22 mouse cellular contexts compared by ENCODE assay signal in genomic region chr7:80716758-80717157, GRCm38 (mm10).
"Had no signal": no experiment of that assay in that cellular context is flagged by ENCODE, and none has a peak within 500 bp of the region (broad histone marks: within the 10 kb centered on the region; RNA-seq: fewer than 3 reads in every experiment).

No protein-coding gene starts in this region.

- DNase-seq: lung, adult 2 months; lung, postnatal 14 days; lung, postnatal 36 days; midbrain, embryonic 14.5 days; retina, postnatal 1 day; right cerebral cortex, adult 18-20 months; right cerebral cortex, postnatal 14 days; thymus, adult 18-20 months; thymus, postnatal 14 days; thymus, postnatal 36 days had no signal

- H3K4me2 ChIP-seq: lung, embryonic 15.5 days; midbrain, embryonic 12.5 days; neural tube, embryonic 13.5 days; neural tube, embryonic 15.5 days; stomach, embryonic 15.5 days had no signal

- ATAC-seq: lung, postnatal 0 days; midbrain, embryonic 16.5 days had no signal

- H3K4me3 ChIP-seq: lung, embryonic 15.5 days; megakaryocyte, embryonic 14.5 days; midbrain, embryonic 10.5 days; midbrain, embryonic 12.5 days; myocyte; neural tube, embryonic 13.5 days; neural tube, embryonic 15.5 days; stomach, embryonic 15.5 days had no signal

- H3K4me1 ChIP-seq: lung, embryonic 15.5 days; midbrain, embryonic 12.5 days; neural tube, embryonic 13.5 days; stomach, embryonic 15.5 days had no signal

- H3K27ac ChIP-seq: lung, embryonic 15.5 days; macrophage; midbrain, embryonic 10.5 days; midbrain, embryonic 12.5 days; neural tube, embryonic 13.5 days; neural tube, embryonic 15.5 days; stomach, embryonic 15.5 days; stomach, postnatal 0 days had no signal

- H3K27me3 ChIP-seq: lung, embryonic 15.5 days; megakaryocyte, embryonic 14.5 days; midbrain, embryonic 12.5 days; neural tube, embryonic 13.5 days; neural tube, embryonic 15.5 days; stomach, embryonic 15.5 days had no signal

- H3K9ac ChIP-seq: lung, embryonic 15.5 days; midbrain, embryonic 12.5 days; neural tube, embryonic 13.5 days; neural tube, embryonic 15.5 days; stomach, embryonic 15.5 days had no signal

- H3K9me3 ChIP-seq: lung, embryonic 15.5 days; megakaryocyte, embryonic 14.5 days; midbrain, embryonic 10.5 days; midbrain, embryonic 12.5 days; neural tube, embryonic 13.5 days; neural tube, embryonic 15.5 days; stomach, embryonic 15.5 days had no signal
